Mouse (Mus musculus): ENCODE data around the gene Elf2.

DNA sequence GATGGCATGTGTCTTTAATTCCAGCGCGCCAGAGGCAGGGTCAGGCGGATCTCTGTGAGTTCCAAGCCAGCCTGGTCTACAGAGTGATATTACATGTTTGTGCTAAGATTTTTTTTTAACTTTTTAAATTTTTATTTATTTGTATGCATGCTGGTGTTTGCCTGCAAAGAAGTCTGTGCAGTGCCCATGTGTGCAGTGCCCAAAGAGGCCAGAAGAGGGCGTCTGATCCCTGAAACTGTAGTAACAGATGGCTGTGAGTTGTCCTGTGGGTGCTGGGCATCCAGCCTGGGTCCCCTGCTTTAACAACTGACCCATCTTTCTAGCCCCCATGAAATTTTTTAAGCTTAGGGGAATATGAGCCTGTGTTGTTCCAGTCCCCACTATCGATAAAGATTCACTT lies 136.0 kb downstream of the Elf2 start:
- no peak for TF ChIP-seq POLR2A (IDR thresholded peaks at IDR 0.05; ENCODE audit: borderline replicate concordance, insufficient read depth, low read length)
- no peak for TF ChIP-seq CTCF (IDR thresholded peaks at IDR 0.05; ENCODE audit: borderline replicate concordance, insufficient read depth, low read depth, low read length)
